Mouse (Mus musculus): ENCODE results near the gene Wipf2. TPM values are rescaled to one million over a fixed set of nuclear protein-coding genes. Genes with fewer than 3 reads are reported as not detected.
"Not testable (repeated sequence)": the region's sequence is repeated elsewhere in the genome, so short reads cannot be mapped to it uniquely, and the experiment has no call there.

Wipf2 gene
- total RNA-seq (2021) (10 to 100 TPM; 15.6 to 23.7 TPM), polyA plus RNA-seq (2012; rRNA removed) (8.9 and 13.4 TPM in 2 replicates)
- long read RNA-seq, partial matches to known transcripts = 0 of 1 reads
- long read RNA-seq, other reads (novel, unspliced or antisense) = 1 of 1 reads

DNA sequence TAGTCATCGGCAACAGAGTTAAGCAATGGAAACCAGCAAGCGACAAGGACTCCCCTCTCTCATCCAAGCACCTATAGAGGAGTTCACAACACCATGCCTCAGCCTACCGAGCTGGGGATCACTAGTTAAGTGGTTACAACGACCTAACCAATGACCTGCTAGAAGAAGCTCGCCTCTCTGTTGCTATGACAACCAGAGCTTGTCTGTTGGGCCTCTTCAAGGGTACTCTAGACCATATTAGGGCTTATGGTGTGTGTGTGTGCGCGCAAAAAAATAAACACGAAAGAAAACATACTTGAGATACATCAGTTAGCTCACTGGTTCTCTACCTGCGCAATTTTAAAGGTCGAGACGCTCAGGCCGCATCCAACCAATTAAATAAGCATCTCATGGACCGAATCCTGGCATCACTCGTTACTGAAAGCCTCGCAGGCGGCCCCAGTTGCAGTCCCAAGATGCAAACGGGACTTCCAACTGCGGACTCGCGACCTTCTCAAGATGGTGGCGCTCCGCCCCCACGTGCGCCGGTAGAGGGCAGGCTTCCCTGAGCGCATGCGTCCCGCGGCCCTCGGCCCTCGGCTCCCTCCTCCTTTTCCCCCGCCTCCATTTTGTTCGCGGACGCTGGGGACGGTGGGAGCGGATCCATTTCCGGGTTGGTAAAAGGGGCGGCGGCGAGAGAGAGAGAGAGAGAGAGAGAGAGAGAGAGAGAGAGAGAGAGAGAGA is at the start of gene Wipf2:
Gene Wipf2 (plus strand): TSS at position 611 of the 723 bp plus-strand sequence.
- DNase-seq = peak; percentile 97

DNA sequence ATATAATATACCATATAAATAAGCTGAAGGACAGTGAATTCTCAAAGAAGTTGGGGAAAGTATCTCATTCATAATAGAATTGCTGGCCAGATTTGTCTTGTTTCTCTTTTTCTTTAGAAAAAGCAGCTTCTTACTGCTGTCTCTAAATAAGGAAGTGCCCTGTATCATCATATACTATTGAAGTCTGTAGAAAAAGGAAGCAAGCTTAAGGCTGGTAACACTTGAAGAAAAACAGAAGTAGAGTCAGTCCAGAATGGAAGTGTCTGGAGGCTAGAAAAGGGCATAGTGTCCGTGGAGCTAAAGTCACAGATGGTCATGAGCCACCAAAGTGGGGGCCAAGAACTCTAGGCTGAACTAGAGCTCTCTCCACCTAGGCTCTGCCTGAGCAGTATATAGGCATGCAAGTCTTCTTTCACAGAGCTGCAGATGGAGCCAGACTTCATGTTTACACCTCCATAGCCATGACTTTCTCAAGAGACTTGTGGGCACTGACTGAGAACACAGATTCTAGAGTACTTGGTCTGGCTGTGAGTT is 46.7 kb upstream of the Wipf2 start:
- no peak for DNase-seq

DNA sequence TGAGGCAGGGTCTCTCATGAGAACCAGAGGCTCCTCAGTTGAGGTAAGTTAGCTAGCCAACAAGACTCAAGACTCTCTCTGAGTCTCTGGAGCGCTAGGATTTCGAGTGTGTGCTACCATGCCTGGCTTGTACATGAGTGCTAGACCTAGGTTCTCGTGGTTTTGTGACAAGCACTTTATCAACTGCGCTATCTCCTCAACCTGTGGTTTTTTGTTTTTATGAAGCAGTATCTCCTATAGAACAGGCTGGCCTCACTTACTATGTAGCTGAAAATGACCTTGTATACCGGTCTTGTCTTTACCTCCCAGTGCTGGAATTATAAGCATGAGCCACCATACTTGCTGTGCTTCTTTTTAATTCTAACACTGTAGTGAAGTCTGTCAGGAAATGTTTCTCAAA is 42.5 kb upstream of the Wipf2 start:
- no peak for DNase-seq

DNA sequence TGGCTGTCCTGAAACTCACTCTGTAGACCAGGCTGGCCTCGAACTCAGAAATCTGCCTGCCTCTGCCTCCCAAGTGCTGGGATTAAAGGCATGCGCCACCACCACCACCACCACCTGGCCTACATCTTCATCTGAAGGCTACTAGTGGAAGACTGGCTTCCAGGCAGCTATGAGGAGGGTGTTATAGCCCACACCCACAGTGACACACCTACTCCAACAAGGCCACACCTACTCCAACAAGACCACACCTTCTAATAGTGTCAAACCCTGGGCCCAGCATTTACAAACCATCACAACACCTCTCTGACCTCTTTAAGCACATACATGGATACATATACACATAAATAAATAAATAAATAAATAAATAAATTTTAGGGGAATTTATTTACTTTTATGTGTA is 37.4 kb upstream of the Wipf2 start:
- DNase-seq = not testable (repeated sequence)

DNA sequence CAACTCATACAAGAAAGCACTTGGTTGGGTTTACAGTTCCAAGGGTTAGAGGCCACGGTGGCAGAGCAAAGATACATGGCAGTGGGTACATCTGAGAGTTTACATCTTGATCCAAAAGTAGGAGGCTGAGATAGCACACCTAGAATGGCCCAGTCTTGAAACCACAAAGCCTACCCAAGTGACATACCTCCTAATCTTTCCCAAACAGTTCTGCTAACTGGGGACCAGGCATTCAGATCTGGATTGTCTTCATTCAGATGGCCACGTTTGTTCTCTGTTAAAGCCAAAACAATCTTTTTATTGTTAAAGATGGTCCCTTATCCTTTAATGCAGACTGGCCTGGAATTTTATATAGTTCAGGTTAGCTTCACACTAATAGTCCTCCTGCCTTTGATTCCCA is 35.6 kb upstream of the Wipf2 start:
- no peak for DNase-seq

DNA sequence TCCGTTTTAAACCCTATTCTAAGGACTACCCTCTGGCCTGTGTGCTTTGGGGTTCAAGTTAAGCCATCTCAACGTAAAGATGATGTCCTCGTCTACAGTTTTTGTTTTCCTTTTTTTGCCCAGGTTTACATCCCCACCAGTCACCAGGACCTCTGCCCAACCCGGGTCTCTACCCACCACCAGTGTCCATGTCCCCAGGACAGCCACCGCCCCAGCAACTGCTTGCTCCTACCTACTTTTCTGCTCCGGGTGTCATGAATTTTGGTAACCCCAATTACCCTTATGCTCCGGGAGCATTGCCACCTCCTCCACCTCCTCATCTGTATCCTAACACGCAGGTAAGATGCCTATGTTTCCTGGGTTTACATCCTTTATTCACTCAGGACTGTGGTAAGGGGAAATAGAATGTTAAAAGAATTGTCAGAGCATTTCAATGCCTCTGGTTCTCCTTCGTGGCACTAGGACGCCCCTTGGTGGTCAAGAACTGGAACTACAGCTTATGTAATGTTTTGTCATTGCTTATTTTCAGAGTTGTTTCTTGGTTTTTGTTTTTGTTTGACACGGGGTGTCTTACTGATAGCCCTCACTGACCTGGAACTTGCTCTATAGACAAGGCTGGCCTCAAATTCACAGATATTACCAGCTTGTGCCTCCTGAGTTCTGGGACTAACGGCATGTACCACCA is 34.2 kb upstream of the Wipf2 start:
- DNase-seq = no peak

DNA sequence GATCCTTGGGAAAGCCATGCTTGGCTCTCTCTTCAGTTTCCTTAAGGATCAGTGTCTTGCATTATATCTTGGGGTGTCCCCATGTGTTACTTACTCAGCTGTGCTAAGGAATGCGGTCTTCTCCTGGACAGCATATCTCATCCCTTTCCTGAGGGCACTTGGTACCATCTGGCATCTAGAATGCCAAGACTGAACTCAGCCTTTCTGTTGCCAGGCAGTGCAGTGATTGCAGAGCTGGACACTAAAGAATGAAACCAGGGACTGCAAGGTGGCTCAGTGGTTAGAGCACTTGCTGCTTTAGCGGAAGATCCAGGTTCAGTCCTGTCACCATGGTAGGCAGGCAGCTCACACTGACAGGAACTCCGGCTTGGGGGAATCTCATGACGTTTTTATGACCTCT is 33.6 kb upstream of the Wipf2 start:
- DNase-seq = no peak

DNA sequence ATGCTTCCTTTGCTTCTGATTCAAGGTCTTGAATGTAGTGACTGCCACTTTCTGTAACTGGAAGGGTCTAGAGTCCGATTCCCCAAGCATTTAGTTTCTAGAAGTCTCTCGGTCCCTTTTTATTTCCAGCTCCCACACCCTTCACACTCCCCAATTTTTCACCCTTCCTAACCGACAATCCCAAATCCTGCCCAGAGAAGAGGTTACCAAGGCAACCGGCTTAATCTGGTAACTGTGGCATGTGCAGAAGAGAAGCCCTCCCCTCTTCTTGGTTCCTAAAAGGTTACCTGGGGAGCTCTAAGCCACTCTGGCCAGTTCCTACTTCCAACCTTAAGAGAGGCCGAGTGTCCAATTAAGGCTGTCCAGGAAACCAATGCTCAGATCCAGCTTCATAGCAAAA is 28.1 kb upstream of the Wipf2 start:
- DNase-seq = no peak

DNA sequence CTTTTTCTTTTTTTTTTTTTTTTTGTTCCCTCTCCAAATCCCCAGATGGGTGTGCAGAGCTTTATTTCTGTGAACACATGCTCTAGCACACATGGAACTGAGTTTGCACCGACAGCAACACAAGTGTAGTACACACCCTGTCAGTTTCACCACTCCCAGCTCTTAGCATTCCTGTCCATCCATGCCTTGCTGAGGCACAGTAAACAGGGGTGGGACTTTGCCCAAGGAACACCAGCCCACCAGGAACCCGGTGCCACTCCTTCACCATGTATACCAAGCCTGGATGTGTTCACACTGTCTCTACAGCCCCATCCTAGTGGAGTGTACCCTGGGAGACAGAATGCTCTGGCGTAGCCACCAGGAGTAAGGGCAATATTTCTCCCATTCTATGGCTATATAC is 27.7 kb upstream of the Wipf2 start:
- no peak for DNase-seq

DNA sequence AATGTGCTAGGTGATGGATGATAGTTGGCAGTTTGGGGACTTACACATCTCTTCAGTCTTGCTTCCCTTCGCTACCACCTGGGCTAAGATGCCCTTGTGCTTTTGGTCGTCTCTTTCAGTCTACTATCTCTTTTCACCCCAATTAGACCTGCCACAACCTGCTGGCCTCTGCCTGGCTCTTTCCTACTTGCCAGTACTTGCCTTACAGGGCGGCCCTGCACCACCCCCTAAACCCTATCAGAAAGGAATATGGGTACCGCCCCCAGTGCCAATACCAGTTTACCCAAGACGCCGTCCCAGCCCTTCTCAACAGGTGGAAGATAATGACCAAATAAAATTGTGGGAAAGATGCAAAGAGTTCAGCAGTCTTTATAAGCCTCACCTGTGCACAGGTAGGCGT is 27.3 kb upstream of the Wipf2 start:
- DNase-seq = no peak

DNA sequence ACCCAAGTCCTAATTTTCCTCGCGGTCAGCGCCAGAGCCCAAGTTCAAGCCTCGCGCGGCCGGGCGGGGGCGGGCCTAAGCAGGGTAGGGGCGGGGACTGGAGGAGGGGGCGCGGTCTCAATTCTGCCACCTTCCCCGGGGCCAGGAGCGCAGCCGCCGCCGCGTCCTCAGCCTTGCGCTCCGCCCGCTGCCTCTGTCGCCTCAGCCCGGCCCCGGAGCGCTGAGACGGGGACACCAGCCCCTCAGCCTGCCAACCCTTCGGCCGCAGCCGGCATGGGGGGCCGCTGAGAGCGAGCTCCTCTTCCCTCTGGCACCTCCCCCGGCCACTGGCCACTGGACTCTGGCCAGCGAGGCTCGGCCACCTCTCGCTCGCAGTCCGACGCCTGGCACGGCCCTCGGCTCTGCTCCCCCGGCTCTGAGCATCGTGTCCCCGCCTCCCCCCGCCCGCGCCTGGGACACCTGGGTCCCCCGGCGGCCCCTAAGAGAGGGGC is 26.7 kb upstream of the Wipf2 start, which contains the start of gene Rapgefl1:
Gene Rapgefl1 (plus strand): TSS at position 135 of the 491 bp plus-strand sequence.
- peak; percentile 92 for DNase-seq

DNA sequence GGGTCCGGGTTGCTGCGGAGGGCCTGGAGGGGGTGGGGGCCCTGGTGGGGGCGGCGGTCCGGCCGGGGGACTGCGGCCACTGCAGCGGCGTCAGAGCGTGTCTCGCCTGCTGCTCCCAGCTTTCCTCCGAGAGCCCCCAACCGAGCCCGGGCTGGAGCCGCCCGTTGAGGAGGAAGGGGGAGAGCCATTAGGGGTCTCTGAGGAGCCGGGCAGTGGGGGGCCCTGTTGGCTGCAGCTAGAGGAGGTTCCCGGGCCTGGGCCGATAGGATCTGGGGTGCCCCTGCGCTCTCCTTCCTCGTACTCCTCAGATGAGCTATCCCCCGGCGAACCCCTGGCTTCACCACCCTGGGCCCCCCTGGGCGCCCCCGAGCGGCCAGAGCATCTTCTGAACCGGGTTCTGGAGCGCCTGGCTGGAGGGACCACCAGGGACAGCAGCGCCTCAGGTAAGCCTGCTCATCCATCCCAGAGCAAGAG is 26.2 kb upstream of the Wipf2 start:
- DNase-seq = no peak

DNA sequence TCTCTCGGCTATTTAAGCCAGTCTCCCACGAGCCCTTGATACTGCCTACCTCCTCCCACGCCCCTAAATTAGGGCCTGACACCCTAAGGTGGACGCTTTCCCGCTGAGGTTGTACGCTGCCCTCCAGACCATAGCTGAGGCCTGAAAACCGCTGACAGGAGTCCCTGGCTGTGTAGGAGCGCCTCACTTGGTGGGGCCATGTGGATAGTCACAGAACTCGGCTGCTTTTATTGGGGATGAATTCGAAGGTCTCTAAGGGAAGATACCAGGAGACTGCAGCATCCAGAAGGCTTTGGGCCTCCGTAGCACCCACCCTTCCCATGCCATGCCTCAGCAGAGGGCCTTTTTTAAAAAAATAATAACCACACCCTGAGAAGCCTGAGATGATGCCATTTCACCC is 25.5 kb upstream of the Wipf2 start:
- DNase-seq = no peak

DNA sequence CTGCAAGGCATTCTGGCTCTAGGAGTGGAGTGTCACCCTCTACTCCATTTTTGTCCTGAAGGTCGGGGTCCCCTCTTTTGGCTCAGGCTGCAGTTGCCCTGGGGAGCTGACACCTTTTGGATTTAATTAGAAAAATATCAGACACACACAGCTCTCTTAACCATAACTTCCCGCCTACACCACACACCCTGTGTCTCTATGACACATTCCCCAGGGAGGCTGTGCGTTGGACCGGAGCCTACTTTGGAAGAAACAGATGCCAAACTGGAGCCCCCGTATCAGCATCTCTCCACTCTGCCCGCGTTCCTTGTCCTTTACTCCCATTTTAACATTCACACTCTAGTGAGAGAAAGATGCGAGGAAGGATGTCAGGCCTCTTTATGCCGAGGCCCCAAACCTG is 24.9 kb upstream of the Wipf2 start:
- DNase-seq = no peak

DNA sequence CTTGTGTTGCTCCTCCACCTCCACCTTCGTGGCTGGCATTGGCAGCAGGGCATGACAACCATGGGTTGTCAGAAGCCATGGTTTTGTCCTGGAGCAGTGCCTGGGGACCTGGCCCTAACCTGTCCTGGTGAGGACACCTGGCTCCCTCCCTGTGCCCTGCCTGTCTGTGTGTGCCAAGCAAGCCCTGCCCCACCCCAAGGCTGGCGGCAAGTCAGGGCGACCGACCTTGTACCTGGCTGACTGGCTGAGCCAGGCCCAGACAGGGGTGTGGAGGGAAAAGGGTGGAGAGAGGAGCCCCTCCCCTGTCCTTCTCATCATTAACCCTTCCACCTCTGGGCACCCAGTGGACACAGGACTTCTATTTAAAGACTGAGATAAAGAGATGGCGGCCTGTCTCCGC is 24.0 kb upstream of the Wipf2 start:
- no peak for DNase-seq

DNA sequence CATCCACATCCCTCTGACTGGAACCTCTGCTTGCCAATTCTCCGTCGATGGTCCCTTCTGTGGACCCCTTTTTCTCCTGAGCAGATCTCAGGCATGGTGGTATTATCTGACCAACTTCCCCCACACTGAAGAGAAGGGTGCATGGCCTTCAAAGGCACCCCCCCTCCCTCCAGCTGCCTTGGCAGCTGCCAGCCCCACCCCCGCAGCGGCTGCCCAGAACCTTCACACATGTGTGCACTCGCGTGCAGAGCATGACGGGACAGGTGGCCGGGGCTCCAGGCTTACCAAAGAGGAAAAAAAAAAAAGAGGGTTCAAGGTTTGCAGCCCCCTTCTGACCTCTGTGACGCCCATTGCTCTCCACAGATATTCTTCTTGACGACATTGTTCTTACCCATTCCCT is 23.5 kb upstream of the Wipf2 start:
- no peak for DNase-seq

DNA sequence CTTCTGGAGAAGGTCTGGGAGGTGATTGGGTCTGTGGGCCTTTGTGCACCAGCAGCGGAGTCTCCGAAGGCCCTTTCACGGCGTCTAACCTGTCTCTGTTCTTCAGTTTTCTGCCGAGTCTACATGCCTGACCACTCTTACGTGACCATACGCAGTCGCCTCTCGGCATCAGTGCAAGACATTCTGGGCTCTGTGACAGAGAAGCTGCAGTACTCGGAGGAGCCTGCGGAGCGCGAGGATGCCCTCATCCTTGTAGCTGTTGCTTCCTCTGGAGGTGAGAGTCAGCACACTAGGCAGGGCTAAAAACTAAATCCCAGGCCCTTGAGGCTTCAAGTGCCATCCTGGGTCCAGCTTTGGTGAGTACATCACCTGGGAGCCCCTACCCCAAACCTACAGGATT is 17.4 kb upstream of the Wipf2 start:
- no peak for DNase-seq

DNA sequence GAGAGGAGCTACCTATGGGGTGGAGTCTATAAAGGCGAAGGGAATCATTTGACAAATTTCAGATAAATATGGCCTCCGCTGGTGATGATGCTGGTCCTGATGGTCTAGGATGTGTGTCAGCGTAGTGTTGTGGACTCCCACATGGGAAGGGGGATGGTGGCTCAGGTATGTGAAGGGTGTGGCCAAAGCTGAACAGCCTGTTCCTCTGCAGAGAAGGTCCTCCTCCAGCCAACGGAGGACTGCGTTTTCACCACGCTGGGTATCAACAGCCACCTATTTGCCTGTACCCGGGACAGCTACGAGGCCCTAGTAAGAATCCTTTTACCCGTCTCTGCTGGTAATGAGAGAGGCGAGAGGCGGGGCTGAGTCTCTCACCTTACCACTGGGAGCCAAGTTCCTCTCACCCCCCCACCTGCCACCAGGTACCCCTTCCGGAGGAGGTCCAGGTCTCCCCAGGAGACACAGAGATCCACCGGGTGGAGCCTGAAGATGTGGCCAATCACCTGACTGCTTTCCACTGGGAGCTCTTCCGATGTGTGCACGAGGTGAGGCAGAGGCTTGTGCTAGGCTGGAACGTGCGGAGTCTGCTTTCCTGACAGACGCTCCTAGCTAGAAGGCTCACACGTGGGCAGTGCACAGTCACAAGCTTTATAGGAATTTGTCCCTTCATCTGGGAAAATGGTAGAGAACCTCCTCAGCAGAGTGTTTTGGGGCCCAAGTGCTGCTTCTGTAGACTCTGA is 16.4 kb upstream of the Wipf2 start:
- DNase-seq = no peak

DNA sequence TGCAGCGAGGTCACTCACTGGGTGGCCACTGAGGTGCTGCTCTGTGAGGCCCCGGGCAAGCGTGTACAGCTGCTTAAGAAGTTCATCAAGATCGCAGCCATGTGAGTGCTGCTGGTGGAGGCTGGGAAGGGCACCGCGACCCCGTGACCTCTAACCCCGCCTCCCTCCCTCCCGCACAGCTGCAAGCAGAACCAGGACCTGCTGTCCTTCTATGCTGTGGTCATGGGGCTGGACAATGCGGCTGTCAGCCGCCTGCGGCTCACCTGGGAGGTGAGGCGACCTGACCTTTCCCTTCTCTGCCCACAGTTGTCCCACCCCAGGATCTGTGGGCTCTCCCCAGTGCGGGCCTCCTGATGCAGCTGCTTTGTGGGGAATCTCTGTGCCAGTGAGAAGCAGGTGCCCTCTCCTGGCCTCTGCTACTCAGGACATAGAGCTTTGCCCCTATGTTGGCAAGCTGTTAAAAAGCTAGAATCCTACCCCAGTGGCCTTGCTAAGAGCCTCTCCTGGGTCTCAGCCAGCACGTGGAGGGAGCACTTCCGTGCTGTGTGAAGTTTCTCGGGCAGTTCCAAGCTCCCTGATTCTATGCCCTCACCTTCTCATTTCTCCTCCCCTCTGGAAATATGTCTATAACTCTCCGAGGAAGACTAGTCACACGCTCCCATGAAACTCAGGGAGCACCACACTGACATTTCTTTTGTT is 14.1 kb upstream of the Wipf2 start:
- no peak for DNase-seq

DNA sequence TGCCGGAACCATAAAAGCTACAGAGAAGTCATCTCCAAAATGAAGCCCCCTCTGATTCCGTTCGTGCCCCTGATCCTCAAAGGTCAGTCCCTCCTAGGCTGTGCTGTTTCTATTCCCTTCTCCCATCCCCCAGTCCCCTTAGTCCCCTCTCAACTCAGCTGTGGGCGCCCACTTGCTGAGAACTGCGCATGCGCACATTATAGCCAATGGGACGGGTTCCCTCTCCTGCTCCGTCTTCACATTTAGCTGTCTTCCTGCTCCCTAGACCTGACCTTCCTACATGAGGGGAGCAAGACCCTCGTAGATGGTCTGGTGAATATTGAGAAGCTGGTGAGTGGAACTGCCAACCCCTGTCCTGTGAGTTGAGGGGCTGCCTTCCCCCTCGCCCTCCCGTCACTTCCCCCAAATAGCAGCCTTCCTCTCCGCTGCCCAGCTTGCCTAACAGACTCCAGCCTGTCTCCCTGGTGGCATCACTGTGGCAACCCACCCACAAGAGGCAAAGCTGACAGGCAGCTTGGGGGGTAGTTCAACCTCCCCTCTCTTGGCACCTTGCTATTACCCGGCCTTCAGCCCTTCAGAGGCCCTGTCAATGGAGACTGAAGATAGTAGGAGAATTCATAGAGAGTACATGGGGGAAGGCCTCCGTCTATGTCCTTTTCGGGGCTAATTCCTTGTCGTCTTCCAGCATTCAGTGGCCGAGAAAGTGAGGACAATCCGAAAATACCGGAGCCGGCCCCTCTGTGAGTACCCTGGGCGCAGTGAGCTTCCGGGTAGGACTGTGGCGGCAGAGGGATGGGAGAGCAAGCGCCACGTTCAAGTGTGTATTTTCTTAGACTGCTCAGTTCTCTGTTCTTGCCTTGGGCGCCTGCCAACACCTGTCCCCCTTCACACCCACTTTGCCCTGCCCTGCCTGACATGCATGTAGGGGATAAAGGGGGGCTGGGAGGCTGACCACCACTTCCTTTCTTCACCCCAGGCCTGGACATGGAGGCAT is 13.0 kb upstream of the Wipf2 start:
- DNase-seq = no peak

Measured in adrenal gland, adult 2 months (tissue).